Mouse (Mus musculus) liver, adult 2 months (tissue): ENCODE data around the gene Hmg20b.
A peak's percentile ranks its signal among the peaks of the same experiment; 100 is the strongest.

Experiments
- CTCF ChIP-seq: fragments of 200-500 bp; IDR thresholded peaks from 2 replicates; pipeline ENCODE4 v1.5.1; 2011; ENCODE audit warnings: low read depth, low read length, control low read depth
- POLR2A ChIP-seq: fragments of 200-500 bp; IDR thresholded peaks from 2 replicates; pipeline ENCODE4 v1.6.1; 2011; ENCODE audit warnings: low read length, control low read depth; ENCODE audit not compliant: insufficient read depth; ENCODE audit errors: extremely low read depth

GRCm38 (mm10) chr10:81395127-81395526, 44.8 kb upstream of the Hmg20b start:
- no peak for TF ChIP-seq POLR2A
- peak; percentile 91 for TF ChIP-seq CTCF
